Mouse (Mus musculus): ENCODE measurements around the gene Slc35e4. TPM values are rescaled to one million over a fixed set of nuclear protein-coding genes. Genes with fewer than 3 reads are reported as not detected.
A peak's percentile ranks its signal among the peaks of the same experiment; 100 is the strongest.
"Not testable (repeated sequence)": the region's sequence is repeated elsewhere in the genome, so short reads cannot be mapped to it uniquely, and the experiment has no call there.

Slc35e4 gene
- polyA plus RNA-seq, 2 experiments from 2014 or later: 1.1 to 1.2 TPM

GRCm38 (mm10) chr11:3913316-3914108, 952 bp downstream of the Slc35e4 start:
- peak; percentile 79 for ATAC-seq

- no peak for ATAC-seq
These were observed 1.6 kb downstream of the Slc35e4 start for GRCm38 (mm10) chr11:3912875-3913271.

GRCm38 (mm10) chr11:3912100-3912874, 2.2 kb downstream of the Slc35e4 start:
- no peak for ATAC-seq

- not testable (repeated sequence) for ATAC-seq
These were observed 3.0 kb downstream of the Slc35e4 start for GRCm38 (mm10) chr11:3911440-3911839.

GRCm38 (mm10) chr11:3910513-3911310, 3.8 kb downstream of the Slc35e4 start:
- no peak for ATAC-seq

- no peak for ATAC-seq
These were observed 5.2 kb downstream of the Slc35e4 start for GRCm38 (mm10) chr11:3909236-3909635.

- no peak for ATAC-seq
These were observed 9.0 kb downstream of the Slc35e4 start for GRCm38 (mm10) chr11:3905446-3905845.

- no peak for ATAC-seq
These were observed 9.8 kb downstream of the Slc35e4 start for GRCm38 (mm10) chr11:3904673-3905072.

GRCm38 (mm10) chr11:3903046-3903445, 11.4 kb downstream of the Slc35e4 start:
- no peak for ATAC-seq

GRCm38 (mm10) chr11:3902516-3902915, 11.9 kb downstream of the Slc35e4 start:
- ATAC-seq: no peak

- ATAC-seq: no peak
These were observed 14.2 kb downstream of the Slc35e4 start for GRCm38 (mm10) chr11:3900296-3900695.

- ATAC-seq: no peak
These were observed 18.5 kb downstream of the Slc35e4 start for GRCm38 (mm10) chr11:3895933-3896332.

- no peak for ATAC-seq
These were observed 19.0 kb downstream of the Slc35e4 start for GRCm38 (mm10) chr11:3895458-3895857.

GRCm38 (mm10) chr11:3894406-3895281, 19.8 kb downstream of the Slc35e4 start, which contains the start of the genes 4921536K21Rik and Dusp18:
Gene 4921536K21Rik (minus strand): TSS chr11:3895098.
Gene Dusp18 (plus strand): TSS chr11:3895240.
- ATAC-seq: peak; percentile 84

- ATAC-seq: no peak
These were observed 20.5 kb downstream of the Slc35e4 start for GRCm38 (mm10) chr11:3893970-3894369.

GRCm38 (mm10) chr11:3887331-3887730, 27.1 kb downstream of the Slc35e4 start:
- ATAC-seq: no peak

GRCm38 (mm10) chr11:3883711-3884110, 30.8 kb downstream of the Slc35e4 start:
- ATAC-seq: no peak

GRCm38 (mm10) chr11:3879836-3880235, 34.6 kb downstream of the Slc35e4 start:
- ATAC-seq: no peak

GRCm38 (mm10) chr11:3878660-3879059, 35.8 kb downstream of the Slc35e4 start:
- ATAC-seq: no peak

GRCm38 (mm10) chr11:3876419-3876818, 38.0 kb downstream of the Slc35e4 start:
- ATAC-seq: no peak

- ATAC-seq: no peak
These were observed 50.1 kb downstream of the Slc35e4 start for GRCm38 (mm10) chr11:3864343-3864742.

Measured in activated CD4-positive, CD25-positive, alpha-beta regulatory T cell, adult 4 months (primary cell).